Mouse (Mus musculus): ENCODE measurements around the gene Gm37240. TPM values are rescaled to one million over a fixed set of nuclear protein-coding genes. Genes with fewer than 3 reads are reported as not detected.

Gene Gm37240
- polyA plus RNA-seq, 1 experiment from 2014 or later, result 0.21 TPM

- Histone ChIP-seq H3K36me3 (no peaks in the 10 kb centered on the region), H3K4me2 (no peak overlapping the region)
- DNase-seq, result no peak
Measured at GRCm38 (mm10) chr3:84929171-84929570, 958.1 kb downstream of the Gm37240 start.

GRCm38 (mm10) chr3:84927901-84928300 lies 959.4 kb downstream of the Gm37240 start:
- Histone ChIP-seq H3K4me3 (replicated peaks) (no peak overlapping the region), H3K4me2 (no peak overlapping the region), H3K36me3 (no peaks in the 10 kb centered on the region), H3K4me1 (replicated peaks) (peaks cover 6% of the 10 kb centered on the region), H3K27ac (no peak overlapping the region), H3K9me3 (replicated peaks) (no peaks in the 10 kb centered on the region), H3K9ac (no peak overlapping the region), H3K27me3 (no peaks in the 10 kb centered on the region)
- 77% methylated on average over 2 of the region's 2 CpGs for WGBS (ENCODE audit: insufficient replicate concordance)
- ATAC-seq (ENCODE audit: low read depth) (no peak), DNase-seq (no peak)

More at GRCm38 (mm10) chr3:84929171-84929570, 958.1 kb downstream of the Gm37240 start:
- H3K4me1 ChIP-seq (replicated peaks), result no peaks in the 10 kb centered on the region
- 78% methylated on average over 3 of the region's 3 CpGs for WGBS (ENCODE audit: insufficient replicate concordance)
- no peak for ATAC-seq (ENCODE audit: low read depth)
- no peak overlapping the region for H3K4me3 ChIP-seq (replicated peaks)
- H3K27me3 ChIP-seq, result no peaks in the 10 kb centered on the region
- no peaks in the 10 kb centered on the region for H3K9me3 ChIP-seq (replicated peaks)
- H3K9ac ChIP-seq, result no peak overlapping the region
- no peak overlapping the region for H3K27ac ChIP-seq

GRCm38 (mm10) chr3:84927168-84927794 lies 960.0 kb downstream of the Gm37240 start:
- no peak overlapping the region for H3K27ac ChIP-seq
- no peaks in the 10 kb centered on the region for H3K36me3 ChIP-seq
- H3K27me3 ChIP-seq, result no peaks in the 10 kb centered on the region
- no peaks in the 10 kb centered on the region for H3K9me3 ChIP-seq (replicated peaks)
- H3K4me3 ChIP-seq (replicated peaks), result no peak overlapping the region
- WGBS (ENCODE audit: insufficient replicate concordance), result 71% methylated on average over 8 of the region's 8 CpGs
- ATAC-seq (ENCODE audit: low read depth) (no peak), DNase-seq (no peak)
- peaks cover 7% of the 10 kb centered on the region for H3K4me1 ChIP-seq (replicated peaks)
- no peak overlapping the region for H3K9ac ChIP-seq
- no peak overlapping the region for H3K4me2 ChIP-seq

GRCm38 (mm10) chr3:84926140-84926539 lies 961.2 kb downstream of the Gm37240 start:
- DNase-seq, result no peak
- Histone ChIP-seq H3K4me3 (replicated peaks) (no peak overlapping the region), H3K27me3 (no peaks in the 10 kb centered on the region), H3K9ac (no peak overlapping the region), H3K27ac (no peak overlapping the region), H3K36me3 (no peaks in the 10 kb centered on the region), H3K4me2 (no peak overlapping the region), H3K4me1 (replicated peaks) (peaks cover 9% of the 10 kb centered on the region), H3K9me3 (replicated peaks) (no peaks in the 10 kb centered on the region)
- no peak for ATAC-seq (ENCODE audit: low read depth)
- WGBS (ENCODE audit: insufficient replicate concordance), result 83% methylated on average over 5 of the region's 5 CpGs

GRCm38 (mm10) chr3:84925229-84925628 lies 962.1 kb downstream of the Gm37240 start:
- no peak overlapping the region for H3K9ac ChIP-seq
- ATAC-seq (ENCODE audit: low read depth), result no peak
- no peak overlapping the region for H3K4me3 ChIP-seq (replicated peaks)

GRCm38 (mm10) chr3:84923670-84924069 lies 963.6 kb downstream of the Gm37240 start:
- Histone ChIP-seq H3K4me3 (replicated peaks) (no peak overlapping the region), H3K36me3 (no peaks in the 10 kb centered on the region), H3K9me3 (replicated peaks) (no peaks in the 10 kb centered on the region), H3K27me3 (no peaks in the 10 kb centered on the region), H3K27ac (no peak overlapping the region), H3K9ac (no peak overlapping the region), H3K4me1 (replicated peaks) (peaks cover 9% of the 10 kb centered on the region), H3K4me2 (no peak overlapping the region)
- 60% methylated on average over 1 of the region's 1 CpGs for WGBS (ENCODE audit: insufficient replicate concordance)
- DNase-seq (no peak), ATAC-seq (ENCODE audit: low read depth) (no peak)

More at GRCm38 (mm10) chr3:84925229-84925628, 962.1 kb downstream of the Gm37240 start:
- Histone ChIP-seq H3K36me3 (no peaks in the 10 kb centered on the region), H3K27me3 (no peaks in the 10 kb centered on the region), H3K4me1 (replicated peaks) (peaks cover 9% of the 10 kb centered on the region), H3K27ac (no peak overlapping the region), H3K9me3 (replicated peaks) (no peaks in the 10 kb centered on the region), H3K4me2 (no peak overlapping the region)
- 78% methylated on average over 4 of the region's 4 CpGs for WGBS (ENCODE audit: insufficient replicate concordance)
- DNase-seq, result no peak

GRCm38 (mm10) chr3:84923256-84923655 lies 964.1 kb downstream of the Gm37240 start:
- H3K4me1 ChIP-seq (replicated peaks), result peaks cover 9% of the 10 kb centered on the region
- H3K27ac ChIP-seq, result no peak overlapping the region
- no peaks in the 10 kb centered on the region for H3K36me3 ChIP-seq
- no peak overlapping the region for H3K4me2 ChIP-seq
- DNase-seq (no peak), ATAC-seq (ENCODE audit: low read depth) (no peak)
- 21% methylated on average over 1 of the region's 1 CpGs for WGBS (ENCODE audit: insufficient replicate concordance)
- H3K4me3 ChIP-seq (replicated peaks), result no peak overlapping the region
- no peaks in the 10 kb centered on the region for H3K9me3 ChIP-seq (replicated peaks)
- no peaks in the 10 kb centered on the region for H3K27me3 ChIP-seq
- no peak overlapping the region for H3K9ac ChIP-seq

GRCm38 (mm10) chr3:84921704-84922420 lies 965.5 kb downstream of the Gm37240 start:
- Histone ChIP-seq H3K4me1 (replicated peaks) (peaks cover 11% of the 10 kb centered on the region), H3K9ac (no peak overlapping the region), H3K27ac (no peak overlapping the region), H3K4me2 (no peak overlapping the region), H3K4me3 (replicated peaks) (no peak overlapping the region), H3K9me3 (replicated peaks) (no peaks in the 10 kb centered on the region), H3K36me3 (no peaks in the 10 kb centered on the region), H3K27me3 (no peaks in the 10 kb centered on the region)
- no peak for ATAC-seq (ENCODE audit: low read depth)
- WGBS (ENCODE audit: insufficient replicate concordance), result 51% methylated on average over 6 of the region's 6 CpGs
- DNase-seq, result no peak

GRCm38 (mm10) chr3:84917903-84918679 lies 969.2 kb downstream of the Gm37240 start:
- Histone ChIP-seq H3K4me3 (replicated peaks) (no peak overlapping the region), H3K4me1 (replicated peaks) (peaks cover 6% of the 10 kb centered on the region), H3K27ac (no peak overlapping the region), H3K4me2 (no peak overlapping the region), H3K36me3 (no peaks in the 10 kb centered on the region), H3K27me3 (no peaks in the 10 kb centered on the region), H3K9ac (no peak overlapping the region), H3K9me3 (replicated peaks) (no peaks in the 10 kb centered on the region)
- 64% methylated on average over 9 of the region's 9 CpGs for WGBS (ENCODE audit: insufficient replicate concordance)
- DNase-seq, result no peak
- no peak for ATAC-seq (ENCODE audit: low read depth)

- DNase-seq, result no peak
Measured at GRCm38 (mm10) chr3:84914284-84914683, 973.0 kb downstream of the Gm37240 start.

GRCm38 (mm10) chr3:84906528-84906927 lies 980.8 kb downstream of the Gm37240 start:
- Histone ChIP-seq H3K9me3 (replicated peaks) (no peaks in the 10 kb centered on the region), H3K27me3 (no peaks in the 10 kb centered on the region), H3K36me3 (peaks cover 8% of the 10 kb centered on the region; the same call in 1 of the 2 replicates), H3K4me3 (replicated peaks) (no peak overlapping the region), H3K9ac (no peak overlapping the region), H3K27ac (no peak overlapping the region), H3K4me2 (no peak overlapping the region), H3K4me1 (replicated peaks) (no peaks in the 10 kb centered on the region)
- ATAC-seq (ENCODE audit: low read depth), result no peak
- DNase-seq, result no peak
- 15% methylated on average over 1 of the region's 1 CpGs for WGBS (ENCODE audit: insufficient replicate concordance)

More at GRCm38 (mm10) chr3:84914284-84914683, 973.0 kb downstream of the Gm37240 start:
- Histone ChIP-seq H3K27ac (no peak overlapping the region), H3K27me3 (no peaks in the 10 kb centered on the region), H3K4me1 (replicated peaks) (0 out of 2 replicates have a peak, but pooled peaks cover 2% of the 10 kb centered on the region), H3K4me2 (no peak overlapping the region), H3K9me3 (replicated peaks) (no peaks in the 10 kb centered on the region), H3K9ac (no peak overlapping the region), H3K36me3 (no peaks in the 10 kb centered on the region), H3K4me3 (replicated peaks) (no peak overlapping the region)
- WGBS (ENCODE audit: insufficient replicate concordance), result 31% methylated on average over 1 of the region's 1 CpGs
- no peak for ATAC-seq (ENCODE audit: low read depth)

Data from liver, embryonic 13.5 days (tissue).